Mouse (Mus musculus) stomach, embryonic 14.5 days (tissue): ENCODE data around the gene Inafm2. TPM values are rescaled to one million over a fixed set of nuclear protein-coding genes. Genes with fewer than 3 reads are reported as not detected.

ENCODE experiments used
- ATAC-seq: fragments of 200-750 bp; cut with Nextera tagmentation; 2 replicates; pipeline ENCODE4 v1.8.0; 2017; ENCODE audit warnings: low read depth, moderate TSS enrichment; ENCODE audit not compliant: insufficient number of reproducible peaks, insufficient read depth, low FRiP score
- H3K27ac ChIP-seq: fragments of 300-500 bp; sonication (generic); 2 replicates; pipeline ENCODE4 v1.5.1; 2014; ENCODE audit warnings: mild to moderate bottlenecking, low read length, moderate library complexity, mixed read lengths
- H3K27me3 ChIP-seq: fragments of 300-500 bp; sonication (generic); 2 replicates; pipeline ENCODE4 v1.6.1; 2014; ENCODE audit warnings: low read length, control low read depth, mixed read lengths; ENCODE audit not compliant: control insufficient read depth, insufficient read depth
- H3K36me3 ChIP-seq: fragments of 300-500 bp; sonication (generic); 2 replicates; pipeline ENCODE4 v1.6.1; 2014; ENCODE audit warnings: mild to moderate bottlenecking, control low read depth, low read length, moderate library complexity, mixed read lengths; ENCODE audit not compliant: control insufficient read depth, insufficient read depth
- H3K4me1 ChIP-seq: fragments of 300-500 bp; sonication (generic); 2 replicates; pipeline ENCODE4 v1.6.1; 2014; ENCODE audit warnings: low read length, control low read depth, mixed read lengths; ENCODE audit not compliant: control insufficient read depth, insufficient read depth
- H3K4me2 ChIP-seq: fragments of 300-500 bp; sonication (generic); replicated peaks from 2 replicates; pipeline ENCODE4 v1.6.1; 2014; ENCODE audit warnings: low read depth, low read length, control low read depth
- H3K4me3 ChIP-seq: fragments of 300-500 bp; sonication (generic); 2 replicates; pipeline ENCODE4 v1.5.1; 2014; ENCODE audit warnings: low read depth, low read length, control low read depth
- H3K9ac ChIP-seq: fragments of 300-500 bp; sonication (generic); replicated peaks from 2 replicates; pipeline ENCODE4 v1.6.1; 2014; ENCODE audit warnings: low read depth, mild to moderate bottlenecking, control low read depth, low read length, moderate library complexity, mixed read lengths
- H3K9me3 ChIP-seq: fragments of 300-500 bp; sonication (generic); 2 replicates; pipeline ENCODE4 v1.6.1; 2016; ENCODE audit warnings: low read depth, low read length, control low read depth; ENCODE audit not compliant: control insufficient read depth
- WGBS: fragments of 180-500 bp; shearing (Covaris S2); extraction: QIAGEN DNeasy Blood & Tissue Kit; methylation state at CpG from one replicate; pipeline ENCODE4 v1.1.7; 2014; 5-methylcytosine and 5-hydroxymethylcytosine counted together
- polyA plus RNA-seq: library from polyadenylated mRNA; unstranded; fragments of >200 nt; fragmentation: Nextera tagmentation; extraction: Ambion mirVana; gene quantifications from 2 replicates; pipeline ENCODE4 v1.2.1, GENCODE M21; 2014

Inafm2 gene
- polyA plus RNA-seq, 1 experiment from 2014 or later, result 33.0 TPM

- no peak overlapping the region for H3K4me3 ChIP-seq
- peak; percentile 19; the same call in 1 of the 2 replicates for ATAC-seq
- no peaks in the 10 kb centered on the region for H3K27me3 ChIP-seq
- H3K9me3 ChIP-seq, result no peaks in the 10 kb centered on the region
- no peak overlapping the region for H3K9ac ChIP-seq
- H3K4me1 ChIP-seq, result peaks cover 21% of the 10 kb centered on the region
- H3K27ac ChIP-seq, result no peak overlapping the region
- H3K36me3 ChIP-seq, result no peaks in the 10 kb centered on the region
- 10% methylated on average over 3 of the region's 3 CpGs for WGBS
- H3K4me2 ChIP-seq, result no peak overlapping the region
Observed at GRCm38 (mm10) chr2:118730622-118730915, 15.0 kb upstream of the Inafm2 start.

GRCm38 (mm10) chr2:118731981-118732380 is 13.6 kb upstream of the Inafm2 start:
- Histone ChIP-seq H3K36me3 (no peaks in the 10 kb centered on the region), H3K27me3 (no peaks in the 10 kb centered on the region), H3K9me3 (no peaks in the 10 kb centered on the region), H3K4me1 (peaks cover 21% of the 10 kb centered on the region), H3K4me2 (no peak overlapping the region), H3K4me3 (no peak overlapping the region), H3K27ac (no peak overlapping the region), H3K9ac (no peak overlapping the region)
- 82% methylated on average over 5 of the region's 5 CpGs for WGBS
- no peak for ATAC-seq

- Histone ChIP-seq H3K4me3 (no peak overlapping the region), H3K4me2 (no peak overlapping the region), H3K27ac (no peak overlapping the region), H3K27me3 (no peaks in the 10 kb centered on the region), H3K4me1 (peaks cover 13% of the 10 kb centered on the region), H3K9me3 (no peaks in the 10 kb centered on the region), H3K36me3 (no peaks in the 10 kb centered on the region), H3K9ac (no peak overlapping the region)
- WGBS, result 64% methylated on average over 5 of the region's 5 CpGs
- no peak for ATAC-seq
Observed at GRCm38 (mm10) chr2:118733341-118733740, 12.2 kb upstream of the Inafm2 start.

- H3K9ac ChIP-seq, result no peak overlapping the region
- H3K4me3 ChIP-seq, result no peak overlapping the region
- H3K9me3 ChIP-seq, result no peaks in the 10 kb centered on the region
- no peak overlapping the region for H3K4me2 ChIP-seq
- ATAC-seq, result no peak
- 60% methylated on average over 3 of the region's 3 CpGs for WGBS
- H3K4me1 ChIP-seq, result peaks cover 3% of the 10 kb centered on the region; the same call in 1 of the 2 replicates
- H3K27me3 ChIP-seq, result 0 out of 2 replicates have a peak, but pooled peaks cover 2% of the 10 kb centered on the region
- no peaks in the 10 kb centered on the region for H3K36me3 ChIP-seq
- no peak overlapping the region for H3K27ac ChIP-seq
Observed at GRCm38 (mm10) chr2:118740341-118740740, 5.2 kb upstream of the Inafm2 start.

GRCm38 (mm10) chr2:118741183-118741582 is 4.4 kb upstream of the Inafm2 start:
- no peak overlapping the region for H3K4me2 ChIP-seq
- 0 out of 2 replicates have a peak, but pooled peaks cover 2% of the 10 kb centered on the region for H3K27me3 ChIP-seq
- H3K4me1 ChIP-seq, result peaks cover 3% of the 10 kb centered on the region; the same call in 1 of the 2 replicates
- 63% methylated on average over 9 of the region's 9 CpGs for WGBS
- H3K27ac ChIP-seq, result no peak overlapping the region
- H3K36me3 ChIP-seq, result no peaks in the 10 kb centered on the region
- no peak overlapping the region for H3K4me3 ChIP-seq
- H3K9ac ChIP-seq, result no peak overlapping the region
- ATAC-seq, result no peak
- no peaks in the 10 kb centered on the region for H3K9me3 ChIP-seq

GRCm38 (mm10) chr2:118743261-118743943 is 2.2 kb upstream of the Inafm2 start:
- Histone ChIP-seq H3K9me3 (no peaks in the 10 kb centered on the region), H3K27me3 (0 out of 2 replicates have a peak, but pooled peaks cover 2% of the 10 kb centered on the region), H3K36me3 (no peaks in the 10 kb centered on the region), H3K4me2 (no peak overlapping the region), H3K27ac (no peak overlapping the region), H3K9ac (no peak overlapping the region), H3K4me3 (no peak overlapping the region), H3K4me1 (peaks cover 14% of the 10 kb centered on the region)
- 26% methylated on average over 8 of the region's 8 CpGs for WGBS
- no peak for ATAC-seq

GRCm38 (mm10) chr2:118744621-118745020 is 937 bp upstream of the Inafm2 start:
- Histone ChIP-seq H3K27me3 (0 out of 2 replicates have a peak, but pooled peaks cover 2% of the 10 kb centered on the region), H3K36me3 (no peaks in the 10 kb centered on the region), H3K4me1 (peaks cover 17% of the 10 kb centered on the region), H3K4me2 (no peak overlapping the region), H3K4me3 (no peak overlapping the region), H3K9ac (no peak overlapping the region), H3K9me3 (no peaks in the 10 kb centered on the region), H3K27ac (no peak overlapping the region)
- whole genome bisulfite sequencing, result 15% methylated on average over 7 of the region's 7 CpGs
- ATAC-seq, result no peak

GRCm38 (mm10) chr2:118745915-118746901 is 650 bp downstream of the Inafm2 start:
- Histone ChIP-seq H3K27me3 (no peaks in the 10 kb centered on the region), H3K9ac (peak overlapping the region; percentile 88), H3K4me3 (peak overlapping the region; percentile 69), H3K9me3 (no peaks in the 10 kb centered on the region), H3K27ac (no peak overlapping the region), H3K4me2 (peak overlapping the region; percentile 89), H3K4me1 (peaks cover 21% of the 10 kb centered on the region), H3K36me3 (no peaks in the 10 kb centered on the region)
- WGBS, result under 1% methylated on average over 106 of the region's 113 CpGs
- ATAC-seq, result peak; percentile 34
